Mouse (Mus musculus): ENCODE results near the gene Nln. TPM values are rescaled to one million over a fixed set of nuclear protein-coding genes. Genes with fewer than 3 reads are reported as not detected.

Gene Nln
- polyA plus RNA-seq, 1 experiment from 2014 or later = 15.8 TPM

GRCm38 (mm10) chr13:103982376-103982775 lies 127.0 kb downstream of the Nln start:
- Histone ChIP-seq H3K9me3 (peaks cover 6% of the 10 kb centered on the region; the same call in 1 of the 2 replicates), H3K27me3 (ENCODE audit: insufficient read depth, poor library complexity, severe bottlenecking) (no peaks in the 10 kb centered on the region), H3K36me3 (no peaks in the 10 kb centered on the region), H3K27ac (no peak overlapping the region), H3K4me1 (replicated peaks) (peaks cover 4% of the 10 kb centered on the region; the same call in 1 of the 2 replicates), H3K4me3 (no peak overlapping the region)
- WGBS = 96% methylated on average over 3 of the region's 3 CpGs
- no peak for DNase-seq (ENCODE audit: low spot score)

- 94% methylated on average over 5 of the region's 5 CpGs for WGBS
- peaks cover 6% of the 10 kb centered on the region; the same call in 1 of the 2 replicates for H3K9me3 ChIP-seq
Measured at GRCm38 (mm10) chr13:103980414-103980813, 129.0 kb downstream of the Nln start.

GRCm38 (mm10) chr13:103978286-103978866 lies 131.0 kb downstream of the Nln start:
- Histone ChIP-seq H3K4me1 (replicated peaks) (peaks cover 4% of the 10 kb centered on the region; the same call in 1 of the 2 replicates), H3K27me3 (ENCODE audit: insufficient read depth, poor library complexity, severe bottlenecking) (no peaks in the 10 kb centered on the region), H3K36me3 (no peaks in the 10 kb centered on the region), H3K4me3 (no peak overlapping the region), H3K9me3 (peaks cover 3% of the 10 kb centered on the region; the same call in 1 of the 2 replicates), H3K27ac (no peak overlapping the region)
- WGBS = 64% methylated on average over 5 of the region's 5 CpGs
- DNase-seq (ENCODE audit: low spot score) = no peak

More at GRCm38 (mm10) chr13:103980414-103980813, 129.0 kb downstream of the Nln start:
- no peak overlapping the region for H3K4me3 ChIP-seq
- H3K36me3 ChIP-seq = no peaks in the 10 kb centered on the region
- H3K4me1 ChIP-seq (replicated peaks) = peaks cover 4% of the 10 kb centered on the region; the same call in 1 of the 2 replicates
- no peaks in the 10 kb centered on the region for H3K27me3 ChIP-seq (ENCODE audit: insufficient read depth, poor library complexity, severe bottlenecking)
- no peak for DNase-seq (ENCODE audit: low spot score)
- H3K27ac ChIP-seq = no peak overlapping the region

GRCm38 (mm10) chr13:103977844-103978243 lies 131.6 kb downstream of the Nln start:
- Histone ChIP-seq H3K9me3 (peaks cover 3% of the 10 kb centered on the region; the same call in 1 of the 2 replicates), H3K36me3 (no peaks in the 10 kb centered on the region), H3K27me3 (ENCODE audit: insufficient read depth, poor library complexity, severe bottlenecking) (no peaks in the 10 kb centered on the region), H3K4me1 (replicated peaks) (peaks cover 4% of the 10 kb centered on the region; the same call in 1 of the 2 replicates), H3K4me3 (no peak overlapping the region), H3K27ac (no peak overlapping the region)
- 82% methylated on average over 6 of the region's 6 CpGs for WGBS
- DNase-seq (ENCODE audit: low spot score) = no peak

- H3K27ac ChIP-seq = no peak overlapping the region
- WGBS = 80% methylated on average over 4 of the region's 4 CpGs
- no peaks in the 10 kb centered on the region for H3K36me3 ChIP-seq
- H3K4me1 ChIP-seq (replicated peaks) = peaks cover 4% of the 10 kb centered on the region; the same call in 1 of the 2 replicates
- H3K9me3 ChIP-seq = no peaks in the 10 kb centered on the region
- H3K4me3 ChIP-seq = no peak overlapping the region
- no peak for DNase-seq (ENCODE audit: low spot score)
- H3K27me3 ChIP-seq (ENCODE audit: insufficient read depth, poor library complexity, severe bottlenecking) = no peaks in the 10 kb centered on the region
Measured at GRCm38 (mm10) chr13:103976181-103976724, 133.2 kb downstream of the Nln start.

GRCm38 (mm10) chr13:103975101-103975500 lies 134.3 kb downstream of the Nln start:
- H3K27me3 ChIP-seq (ENCODE audit: insufficient read depth, poor library complexity, severe bottlenecking) = no peaks in the 10 kb centered on the region
- DNase-seq (ENCODE audit: low spot score) = no peak
- 86% methylated on average over 10 of the region's 10 CpGs for WGBS
- peaks cover 4% of the 10 kb centered on the region; the same call in 1 of the 2 replicates for H3K4me1 ChIP-seq (replicated peaks)
- no peak overlapping the region for H3K4me3 ChIP-seq
- H3K9me3 ChIP-seq = no peaks in the 10 kb centered on the region
- no peaks in the 10 kb centered on the region for H3K36me3 ChIP-seq
- no peak overlapping the region for H3K27ac ChIP-seq

- Histone ChIP-seq H3K4me1 (replicated peaks) (peaks cover 7% of the 10 kb centered on the region; the same call in 1 of the 2 replicates), H3K4me3 (no peak overlapping the region), H3K27ac (no peak overlapping the region), H3K27me3 (ENCODE audit: insufficient read depth, poor library complexity, severe bottlenecking) (no peaks in the 10 kb centered on the region), H3K9me3 (no peaks in the 10 kb centered on the region), H3K36me3 (no peaks in the 10 kb centered on the region)
- no peak for DNase-seq (ENCODE audit: low spot score)
- 82% methylated on average over 5 of the region's 5 CpGs for WGBS
Measured at GRCm38 (mm10) chr13:103973977-103974376, 135.4 kb downstream of the Nln start.

Other genes with a start within 250 kb of the Nln start
- gene Erbin, start 189.1 kb downstream of the Nln start, polyA plus RNA-seq (2016; fragmentation: Nextera tagmentation; extraction: Ambion mirVana) = 10.3 and 12.2 TPM in 2 replicates
- 12.4 and 22.1 TPM in 2 replicates for gene Sgtb, start 127 bp upstream of the Nln start, polyA plus RNA-seq (2016; fragmentation: Nextera tagmentation; extraction: Ambion mirVana)
- gene Trappc13, start 68.9 kb upstream of the Nln start, polyA plus RNA-seq (2016; fragmentation: Nextera tagmentation; extraction: Ambion mirVana) = 71.7 and 84.6 TPM in 2 replicates
- 17.8 and 18.0 TPM in 2 replicates for gene Trim23, start 69.2 kb upstream of the Nln start, polyA plus RNA-seq (2016; fragmentation: Nextera tagmentation; extraction: Ambion mirVana)
- 55.5 and 86.6 TPM in 2 replicates for gene Cenpk, start 119.0 kb upstream of the Nln start, polyA plus RNA-seq (2016; fragmentation: Nextera tagmentation; extraction: Ambion mirVana)
- 12.5 and 17.4 TPM in 2 replicates for gene Ppwd1, start 119.2 kb upstream of the Nln start, polyA plus RNA-seq (2016; fragmentation: Nextera tagmentation; extraction: Ambion mirVana)
- gene Adamts6, start 178.2 kb upstream of the Nln start, polyA plus RNA-seq (2016; fragmentation: Nextera tagmentation; extraction: Ambion mirVana) = 2.0 and 2.2 TPM in 2 replicates